Mouse (Mus musculus) liver, postnatal 0 days (tissue): ENCODE measurements at regions not wholly inside any gene's neighbourhood (a gene's known extent, or its start where the extent isn't known, plus 50 kb on each side); places are given as distances from the start of the nearest gene placed in this dataset.

ENCODE experiments used
- ATAC-seq: fragments of 200-750 bp; cut with Nextera tagmentation; 2 replicates; pipeline ENCODE4 v1.8.0; 2017; ENCODE audit warnings: mild to moderate bottlenecking, moderate library complexity
- DNase-seq: peaks from one replicate; pipeline ENCODE4 v3.0.0-alpha.2; 2016
- H3K27ac ChIP-seq: fragments of 300-500 bp; sonication (generic); 2 replicates; pipeline ENCODE4 v1.5.1; 2014; ENCODE audit warnings: antibody characterized with exemption, moderate library complexity, mild to moderate bottlenecking, low read depth
- H3K27me3 ChIP-seq: fragments of 300-500 bp; sonication (generic); 2 replicates; pipeline ENCODE4 v1.6.1; 2014; ENCODE audit warnings: low read length, control low read depth, mixed read lengths; ENCODE audit not compliant: insufficient read depth
- H3K36me3 ChIP-seq: fragments of 300-500 bp; sonication (generic); replicated peaks from 2 replicates; pipeline ENCODE4 v1.6.1; 2014; ENCODE audit warnings: mild to moderate bottlenecking, control low read depth, low read length, moderate library complexity, mixed read lengths; ENCODE audit not compliant: insufficient read depth
- H3K4me1 ChIP-seq: fragments of 300-500 bp; sonication (generic); 2 replicates; pipeline ENCODE4 v1.6.1; 2014; ENCODE audit warnings: antibody characterized with exemption, mild to moderate bottlenecking, control low read depth; ENCODE audit not compliant: insufficient read depth
- H3K4me2 ChIP-seq: fragments of 300-500 bp; sonication (generic); 2 replicates; pipeline ENCODE4 v1.6.1; 2014; ENCODE audit warnings: low read depth, mild to moderate bottlenecking, low read length, moderate library complexity, mixed read lengths
- H3K4me3 ChIP-seq: fragments of 300-500 bp; sonication (generic); 2 replicates; pipeline ENCODE4 v1.5.1; 2014; ENCODE audit warnings: low read depth, low read length
- H3K9ac ChIP-seq: fragments of 300-500 bp; sonication (generic); replicated peaks from 2 replicates; pipeline ENCODE4 v1.6.1; 2014; ENCODE audit warnings: mild to moderate bottlenecking, moderate library complexity
- H3K9me3 ChIP-seq: fragments of 300-500 bp; sonication (generic); 2 replicates; pipeline ENCODE4 v1.6.1; 2016; ENCODE audit warnings: mild to moderate bottlenecking, control low read depth, low read length, mixed read lengths
- CTCF ChIP-seq: sonication (generic); IDR thresholded peaks from 2 replicates; pipeline ENCODE4 v1.5.1; 2016; ENCODE audit warnings: antibody characterized with exemption, low read depth
- EP300 ChIP-seq: IDR thresholded peaks from 2 replicates; pipeline ENCODE4 v1.6.1; 2016; ENCODE audit warnings: antibody characterized with exemption, low read depth, mild to moderate bottlenecking
- WGBS: fragments of 180-500 bp; shearing (Covaris S2); extraction: QIAGEN DNeasy Blood & Tissue Kit; methylation state at CpG from one replicate; pipeline ENCODE4 v1.1.7; 2014; ENCODE audit not compliant: insufficient replicate concordance; 5-methylcytosine and 5-hydroxymethylcytosine counted together

GRCm38 (mm10) chr2:169204254-169204752 is 248.9 kb upstream of the Zfp64 start:
- no peak for DNase-seq
- Histone ChIP-seq H3K36me3 (no peaks in the 10 kb centered on the region), H3K4me1 (no peaks in the 10 kb centered on the region), H3K9ac (no peak overlapping the region), H3K4me2 (0 out of 2 replicates have a peak overlapping the region, but pooled peaks have one; percentile 9), H3K27me3 (no peaks in the 10 kb centered on the region), H3K9me3 (no peaks in the 10 kb centered on the region), H3K4me3 (no peak overlapping the region), H3K27ac (no peak overlapping the region)
- WGBS: 42% methylated on average over 19 of the region's 19 CpGs
- ATAC-seq: no peak
- TF ChIP-seq EP300: peak; percentile 31; the same call in 1 of the 2 replicates
- no peak for TF ChIP-seq CTCF

GRCm38 (mm10) chr2:169191974-169192373 is 236.6 kb upstream of the Zfp64 start:
- Histone ChIP-seq H3K27ac (no peak overlapping the region), H3K36me3 (no peaks in the 10 kb centered on the region), H3K4me1 (no peaks in the 10 kb centered on the region), H3K9me3 (no peaks in the 10 kb centered on the region; the same call in 1 of the 2 replicates), H3K9ac (no peak overlapping the region), H3K4me3 (no peak overlapping the region), H3K27me3 (no peaks in the 10 kb centered on the region), H3K4me2 (no peak overlapping the region)
- WGBS: 77% methylated on average over 7 of the region's 7 CpGs
- no peak for TF ChIP-seq CTCF
- no peak for TF ChIP-seq EP300
- DNase-seq (no peak), ATAC-seq (no peak)

GRCm38 (mm10) chr2:169191465-169191864 is 236.1 kb upstream of the Zfp64 start:
- TF ChIP-seq CTCF: no peak
- no peak for TF ChIP-seq EP300
- no peaks in the 10 kb centered on the region for H3K4me1 ChIP-seq
- no peaks in the 10 kb centered on the region; the same call in 1 of the 2 replicates for H3K9me3 ChIP-seq
- no peak for DNase-seq
- no peak overlapping the region for H3K27ac ChIP-seq
- H3K27me3 ChIP-seq: no peaks in the 10 kb centered on the region
- H3K36me3 ChIP-seq: no peaks in the 10 kb centered on the region
- H3K9ac ChIP-seq: no peak overlapping the region
- no peak for ATAC-seq
- H3K4me3 ChIP-seq: no peak overlapping the region
- H3K4me2 ChIP-seq: no peak overlapping the region
- 53% methylated on average over 10 of the region's 10 CpGs for WGBS

GRCm38 (mm10) chr2:169177565-169177964 is 222.2 kb upstream of the Zfp64 start:
- no peak for TF ChIP-seq EP300
- TF ChIP-seq CTCF: no peak

GRCm38 (mm10) chr2:169168795-169169194 is 213.4 kb upstream of the Zfp64 start:
- TF ChIP-seq EP300 (no peak), CTCF (no peak)
- Histone ChIP-seq H3K4me1 (no peaks in the 10 kb centered on the region), H3K9me3 (no peaks in the 10 kb centered on the region), H3K27me3 (no peaks in the 10 kb centered on the region), H3K9ac (no peak overlapping the region), H3K4me3 (no peak overlapping the region), H3K4me2 (no peak overlapping the region), H3K27ac (no peak overlapping the region), H3K36me3 (no peaks in the 10 kb centered on the region)
- no peak for DNase-seq
- no peak for ATAC-seq
- 81% methylated on average over 5 of the region's 5 CpGs for WGBS

More at GRCm38 (mm10) chr2:169177565-169177964, 222.2 kb upstream of the Zfp64 start:
- WGBS: 83% methylated on average over 3 of the region's 3 CpGs
- ATAC-seq (no peak), DNase-seq (no peak)
- Histone ChIP-seq H3K27ac (no peak overlapping the region), H3K9ac (no peak overlapping the region), H3K4me1 (no peaks in the 10 kb centered on the region), H3K4me3 (no peak overlapping the region), H3K9me3 (no peaks in the 10 kb centered on the region), H3K27me3 (no peaks in the 10 kb centered on the region), H3K4me2 (no peak overlapping the region), H3K36me3 (no peaks in the 10 kb centered on the region)

GRCm38 (mm10) chr2:169168376-169168775 is 213.0 kb upstream of the Zfp64 start:
- no peaks in the 10 kb centered on the region for H3K27me3 ChIP-seq
- H3K9ac ChIP-seq: no peak overlapping the region
- WGBS: 84% methylated on average over 6 of the region's 6 CpGs
- H3K4me1 ChIP-seq: no peaks in the 10 kb centered on the region
- TF ChIP-seq CTCF (no peak), EP300 (no peak)
- no peaks in the 10 kb centered on the region for H3K36me3 ChIP-seq
- DNase-seq: no peak
- no peak overlapping the region for H3K4me3 ChIP-seq
- ATAC-seq: no peak
- H3K9me3 ChIP-seq: no peaks in the 10 kb centered on the region
- H3K4me2 ChIP-seq: no peak overlapping the region
- H3K27ac ChIP-seq: no peak overlapping the region

GRCm38 (mm10) chr2:169161651-169162050 is 206.3 kb upstream of the Zfp64 start:
- H3K27me3 ChIP-seq: no peaks in the 10 kb centered on the region
- H3K4me1 ChIP-seq: no peaks in the 10 kb centered on the region
- H3K36me3 ChIP-seq: no peaks in the 10 kb centered on the region
- no peak for DNase-seq
- H3K4me3 ChIP-seq: no peak overlapping the region
- H3K27ac ChIP-seq: no peak overlapping the region
- 63% methylated on average over 8 of the region's 8 CpGs for WGBS
- H3K9ac ChIP-seq: no peak overlapping the region
- H3K4me2 ChIP-seq: no peak overlapping the region
- no peaks in the 10 kb centered on the region for H3K9me3 ChIP-seq
- no peak for ATAC-seq
- TF ChIP-seq EP300: no peak
- TF ChIP-seq CTCF: no peak
